Mouse (Mus musculus) liver, adult 2 months (tissue): Measurements from ENCODE around the gene Nsl1.

Experiments
- CTCF ChIP-seq: fragments of 200-500 bp; IDR thresholded peaks from 2 replicates; pipeline ENCODE4 v1.5.1; 2011; ENCODE audit warnings: low read depth, low read length, control low read depth
- POLR2A ChIP-seq: fragments of 200-500 bp; IDR thresholded peaks from 2 replicates; pipeline ENCODE4 v1.6.1; 2011; ENCODE audit warnings: low read length, control low read depth; ENCODE audit not compliant: insufficient read depth; ENCODE audit errors: extremely low read depth

DNA sequence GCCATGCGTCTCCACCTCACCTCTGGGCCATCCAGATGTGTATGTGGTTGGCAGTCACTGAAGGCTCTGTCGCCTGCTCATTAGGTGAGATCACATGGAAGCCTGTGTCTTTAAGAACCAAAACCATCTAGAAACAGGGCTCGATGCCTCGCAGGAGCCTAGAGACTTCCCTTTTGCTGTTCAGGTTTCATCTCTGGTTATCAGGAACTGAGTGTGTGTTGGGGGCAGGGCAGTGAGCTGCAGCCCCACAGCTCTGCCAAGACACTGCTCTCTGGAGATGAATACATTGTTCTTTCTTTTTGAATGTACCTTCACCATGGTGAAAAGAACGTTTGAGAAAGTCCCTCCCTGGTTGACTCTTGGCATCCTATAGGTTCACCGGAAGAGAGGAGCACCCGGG lies 52.1 kb downstream of the Nsl1 start:
- TF ChIP-seq POLR2A = no peak
- TF ChIP-seq CTCF = no peak
